Comparison of ENCODE assay signal across 16 mouse cellular contexts in genomic region chr8:125640766-125641165, GRCm38 (mm10).
"Had no signal": no experiment of that assay in that cellular context is flagged by ENCODE, and none has a peak within 500 bp of the region (broad histone marks: within the 10 kb centered on the region; RNA-seq: fewer than 3 reads in every experiment).

No protein-coding gene starts in this region.

- H3K36me3 ChIP-seq: kidney, embryonic 15.5 days; limb, embryonic 13.5 days; liver, embryonic 13.5 days; midbrain, embryonic 10.5 days; midbrain, embryonic 13.5 days had no signal

- H3K27ac ChIP-seq: kidney, embryonic 15.5 days; limb, embryonic 13.5 days; liver, embryonic 13.5 days; midbrain, embryonic 10.5 days; midbrain, embryonic 13.5 days had no signal

- H3K27me3 ChIP-seq: kidney, embryonic 15.5 days; limb, embryonic 13.5 days; liver, embryonic 13.5 days; midbrain, embryonic 13.5 days had no signal

- H3K9ac ChIP-seq: kidney, embryonic 15.5 days; limb, embryonic 13.5 days; liver, embryonic 13.5 days; midbrain, embryonic 13.5 days had no signal

- H3K4me2 ChIP-seq: kidney, embryonic 15.5 days; limb, embryonic 13.5 days; liver, embryonic 13.5 days; midbrain, embryonic 13.5 days had no signal

- DNase-seq: kidney, adult 11 months; kidney, adult 8-10 months; kidney, postnatal 10 days; kidney, postnatal 36 days; left cerebral cortex, postnatal 4 days; liver, embryonic 13.5 days; lung, adult 2 months; lung, postnatal 14 days; lung, postnatal 4 days; right cerebral cortex, adult 18-20 months; right cerebral cortex, postnatal 14 days; thymus, postnatal 25 days had no signal

- H3K4me3 ChIP-seq: kidney, embryonic 15.5 days; limb, embryonic 13.5 days; liver, embryonic 13.5 days; midbrain, embryonic 10.5 days; midbrain, embryonic 13.5 days had no signal

- ATAC-seq: midbrain, embryonic 13.5 days had no signal

- H3K4me1 ChIP-seq: liver, embryonic 13.5 days; midbrain, embryonic 10.5 days had no signal

- H3K9me3 ChIP-seq: kidney, embryonic 15.5 days; limb, embryonic 13.5 days; liver, embryonic 13.5 days; midbrain, embryonic 13.5 days had no signal
